Mouse (Mus musculus) brain, embryonic 14.5 days (tissue): ENCODE results near the gene Ddx27.

ENCODE experiments used
- CTCF ChIP-seq: fragments of 200-500 bp; IDR thresholded peaks from 2 replicates; pipeline ENCODE4 v1.5.1; 2012; ENCODE audit warnings: inconsistent platforms, mild to moderate bottlenecking, moderate library complexity, borderline replicate concordance; ENCODE audit not compliant: insufficient read depth, insufficient read length; ENCODE audit errors: extremely low read depth
- POLR2A ChIP-seq: fragments of 200-500 bp; IDR thresholded peaks from 2 replicates; pipeline ENCODE4 v1.6.1; 2012; ENCODE audit warnings: mild to moderate bottlenecking, inconsistent platforms, borderline replicate concordance; ENCODE audit not compliant: poor library complexity, insufficient read depth, insufficient read length, severe bottlenecking; ENCODE audit errors: extremely low read depth

- TF ChIP-seq CTCF = no peak
- no peak for TF ChIP-seq POLR2A
Measured at GRCm38 (mm10) chr2:167074587-167074986, 59.6 kb downstream of the Ddx27 start.
